Mouse (Mus musculus): Measurements from ENCODE around the gene Rel.

Rel gene

DNA sequence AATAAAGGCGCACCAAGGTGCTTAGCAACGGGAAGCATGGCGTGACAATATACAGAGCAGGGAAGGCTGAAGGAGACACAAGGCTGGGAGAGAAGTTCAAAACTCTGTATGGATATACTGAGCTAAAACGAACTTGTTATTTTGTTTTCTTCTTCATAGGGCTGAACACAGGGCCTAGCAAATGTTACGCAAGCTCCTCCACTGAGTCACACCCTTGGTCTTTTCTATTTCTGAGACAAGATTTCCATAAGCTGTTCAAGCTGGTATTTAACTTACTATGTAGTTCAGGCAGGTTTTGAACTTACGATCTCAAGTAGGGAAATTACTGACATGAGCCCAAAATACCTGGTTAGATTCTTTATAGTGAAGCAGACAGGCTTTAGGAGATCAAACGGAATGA, 29.4 kb downstream of the Rel start:
- no peak for DNase-seq

DNA sequence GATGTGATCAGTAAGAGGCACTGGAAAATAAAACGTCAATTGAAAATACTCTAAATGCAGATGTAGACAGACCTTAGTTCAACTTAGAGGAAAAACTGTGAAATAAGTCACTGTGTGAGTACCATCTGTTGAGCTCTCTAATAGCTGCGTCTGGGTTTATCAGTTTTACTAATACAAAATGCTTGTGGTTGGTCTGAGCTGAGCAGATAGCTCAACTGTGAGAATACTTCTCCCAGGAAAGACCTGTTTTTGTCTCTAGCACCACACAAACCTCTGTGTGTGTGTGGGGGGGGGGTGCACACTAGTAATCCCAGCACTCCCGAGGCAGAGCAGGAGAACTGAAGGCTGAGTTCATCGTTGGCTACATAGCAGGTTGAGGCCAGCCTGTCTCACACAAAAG, 29.9 kb downstream of the Rel start:
- no peak for DNase-seq

DNA sequence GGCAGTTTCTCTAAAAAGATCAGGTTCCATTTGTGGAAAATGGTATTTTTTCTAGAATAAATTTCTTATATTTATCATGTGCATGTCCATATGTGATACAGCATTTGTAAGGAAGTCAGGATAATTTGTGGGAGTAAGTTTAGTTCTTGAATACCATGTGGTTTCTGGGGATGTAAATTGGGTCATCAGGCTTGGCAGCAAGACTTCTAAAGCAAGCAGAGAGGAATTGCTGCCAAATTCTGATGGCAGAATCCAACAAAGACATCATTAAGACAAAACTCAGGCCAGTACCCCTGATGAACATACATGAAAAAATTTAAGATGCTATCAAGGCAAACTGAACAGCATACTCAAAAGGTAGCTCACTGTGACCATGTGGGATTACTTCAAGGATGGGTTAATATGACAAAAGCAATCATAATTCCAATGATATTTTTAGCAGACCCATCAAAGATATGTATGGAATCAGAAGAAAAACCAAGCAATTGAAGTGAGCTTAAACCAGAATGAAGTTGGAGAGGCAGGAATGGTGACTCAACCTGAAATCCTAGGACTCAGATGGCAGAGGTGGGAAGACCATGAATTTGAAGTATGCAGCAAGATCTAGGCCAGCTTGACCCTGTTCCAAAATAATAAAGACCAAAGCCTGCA, 34.8 kb downstream of the Rel start:
- no peak for DNase-seq

DNA sequence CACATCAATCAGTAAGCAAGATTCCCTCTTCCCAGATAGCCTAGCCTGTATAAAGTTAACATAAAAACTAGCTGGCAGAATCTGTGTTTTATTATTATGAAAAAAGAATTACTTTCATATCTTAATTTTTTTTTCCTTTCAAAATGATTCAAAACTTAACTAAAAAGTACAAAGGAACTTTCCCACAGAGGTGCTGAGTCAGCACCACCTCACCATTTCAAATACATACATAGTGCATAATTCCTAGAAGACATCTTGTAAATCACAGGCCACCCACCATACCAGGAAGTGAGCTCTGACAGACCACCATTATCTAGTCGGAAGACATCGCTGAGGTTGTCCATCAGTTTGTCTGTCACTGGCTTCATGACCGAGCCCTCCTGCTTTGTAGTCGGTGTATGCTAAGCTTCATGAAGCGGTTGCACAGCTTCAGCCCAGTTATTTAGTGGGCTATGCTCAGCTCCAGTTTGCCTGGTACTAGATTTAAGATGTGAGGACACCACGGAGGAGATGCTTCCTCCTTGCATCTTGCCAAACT, 36.0 kb downstream of the Rel start:
- no peak for DNase-seq

DNA sequence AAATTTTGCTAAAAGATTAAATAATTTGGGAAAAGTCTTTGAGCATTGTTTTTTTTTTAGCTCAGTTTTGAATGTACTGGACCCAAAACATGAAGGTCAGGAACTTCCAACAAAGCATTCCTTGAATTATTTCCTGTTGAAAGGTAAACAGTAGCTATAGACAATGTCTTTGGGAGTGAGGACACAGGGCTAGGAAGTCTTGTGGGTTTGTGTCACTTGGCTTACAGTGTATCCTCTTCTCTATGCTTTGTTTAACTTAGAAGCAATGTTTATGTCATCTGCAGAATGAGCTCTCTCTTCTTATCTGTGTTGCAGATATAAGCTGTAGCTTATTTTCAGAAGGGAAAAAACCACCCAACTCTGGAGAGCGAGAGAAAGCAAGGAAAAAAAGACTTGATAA, 37.9 kb downstream of the Rel start:
- DNase-seq = no peak

DNA sequence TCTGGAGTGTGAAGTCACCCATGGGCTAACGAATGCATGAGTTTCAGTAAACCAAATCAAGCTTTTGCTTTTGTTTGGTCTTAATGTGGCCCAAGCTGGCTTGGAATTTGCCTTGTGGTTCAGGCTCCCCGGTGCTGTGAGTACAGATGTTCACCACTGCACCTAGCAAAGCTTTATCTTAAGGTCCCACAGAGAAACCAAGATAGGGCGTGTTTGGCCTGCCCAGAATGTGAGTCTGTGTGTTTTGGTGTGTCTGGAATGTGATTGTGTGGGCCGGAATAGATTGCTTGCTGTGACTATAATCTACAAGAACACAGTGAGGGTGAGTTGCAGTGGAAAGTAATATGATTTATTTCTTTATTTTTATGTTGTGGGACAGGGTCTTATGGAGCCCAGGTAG, 40.6 kb downstream of the Rel start:
- DNase-seq = no peak

DNA sequence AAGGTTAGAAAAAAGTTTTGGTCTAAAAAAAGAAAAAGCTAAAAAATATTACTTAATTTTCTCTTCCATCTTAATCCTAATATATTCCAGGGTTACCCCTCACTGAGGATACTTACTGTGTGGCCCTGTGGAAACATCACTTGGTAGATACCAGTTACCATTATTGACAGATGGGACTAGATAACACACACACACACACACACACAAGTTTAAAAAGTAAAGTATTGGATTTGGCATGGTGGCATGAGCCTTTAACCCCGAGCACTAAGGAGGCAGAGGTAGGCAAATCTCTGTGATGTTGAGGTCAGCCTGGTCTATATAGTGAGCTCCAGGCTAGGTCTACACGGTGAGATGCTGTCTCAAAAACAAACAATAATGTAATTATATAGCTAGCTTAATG, 42.6 kb downstream of the Rel start:
- DNase-seq = no peak

DNA sequence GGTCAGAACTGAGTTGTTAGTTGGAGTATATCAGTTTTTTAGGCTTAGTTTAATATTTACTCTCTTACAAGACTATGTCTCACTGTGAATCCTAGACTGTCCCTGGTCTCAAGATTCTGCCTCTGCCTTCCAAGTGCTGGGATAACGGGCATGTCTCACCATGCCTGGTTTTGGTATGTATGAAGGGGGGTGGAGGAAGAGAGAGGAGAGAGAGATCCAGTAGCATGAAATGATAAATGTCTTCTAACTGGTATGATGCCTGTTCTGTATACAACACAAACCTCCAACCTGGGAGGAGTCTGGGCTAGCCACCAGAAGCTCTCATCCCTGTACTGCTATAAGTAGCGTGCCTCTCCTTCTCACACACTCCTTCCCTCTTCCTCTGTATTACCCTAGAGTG, 44.3 kb downstream of the Rel start:
- no peak for DNase-seq

DNA sequence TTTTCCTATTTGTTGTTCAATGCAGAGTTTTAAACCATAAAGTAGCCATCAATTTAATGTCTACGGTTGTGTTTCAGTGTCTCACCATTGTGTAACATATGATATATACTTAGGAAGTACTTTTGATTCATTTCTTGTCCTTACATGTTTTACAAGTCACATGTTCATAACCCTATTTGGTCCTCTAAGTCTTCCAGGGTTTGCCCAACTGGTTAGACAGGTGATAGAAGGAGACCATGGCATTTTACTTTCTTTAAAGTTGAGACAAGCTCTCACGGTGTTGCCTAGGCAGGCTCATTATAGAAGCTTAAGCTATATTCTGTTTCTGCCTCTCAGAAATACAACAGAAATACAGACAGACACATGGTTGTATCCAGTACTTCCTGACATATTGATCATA, 44.9 kb downstream of the Rel start:
- no peak for DNase-seq

DNA sequence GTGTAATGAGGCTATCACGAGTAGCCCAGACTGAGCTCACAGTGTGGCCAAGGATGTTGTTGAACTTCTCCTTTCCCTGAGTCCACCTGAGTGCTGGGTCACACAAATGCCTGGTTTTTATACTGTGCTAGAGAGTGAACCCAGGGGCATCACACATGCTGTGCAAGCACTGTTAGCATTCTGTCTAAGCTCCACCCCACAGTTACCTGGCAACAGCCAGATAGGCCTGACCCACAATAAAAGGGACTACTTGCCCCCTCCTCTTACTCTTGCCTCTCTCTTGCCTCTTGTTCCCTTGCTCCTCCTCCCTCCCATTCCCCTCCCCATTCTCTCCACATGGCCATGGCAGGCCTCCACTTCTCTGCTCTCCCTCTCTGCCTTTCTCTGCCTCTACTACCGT, 48.4 kb downstream of the Rel start:
- no peak for DNase-seq

DNA sequence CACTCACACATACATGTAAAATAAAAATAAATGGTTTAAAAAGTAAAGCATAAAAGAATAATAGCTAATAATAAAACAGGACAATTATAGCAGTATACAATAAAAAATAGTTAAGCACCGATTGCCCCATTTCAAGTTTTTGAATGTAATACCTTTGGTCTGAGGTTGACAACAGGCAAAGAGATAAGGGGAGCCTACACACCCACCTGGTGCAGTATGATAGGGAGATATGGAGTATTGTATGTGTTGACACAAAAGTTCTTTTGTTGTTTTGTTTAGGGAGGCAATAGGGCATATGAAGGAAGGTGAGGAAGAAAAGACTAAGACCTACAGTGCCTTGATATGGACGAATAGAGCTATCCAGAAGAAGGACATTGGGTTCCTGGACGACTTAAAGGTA, 50.9 kb downstream of the Rel start:
- no peak for DNase-seq

DNA sequence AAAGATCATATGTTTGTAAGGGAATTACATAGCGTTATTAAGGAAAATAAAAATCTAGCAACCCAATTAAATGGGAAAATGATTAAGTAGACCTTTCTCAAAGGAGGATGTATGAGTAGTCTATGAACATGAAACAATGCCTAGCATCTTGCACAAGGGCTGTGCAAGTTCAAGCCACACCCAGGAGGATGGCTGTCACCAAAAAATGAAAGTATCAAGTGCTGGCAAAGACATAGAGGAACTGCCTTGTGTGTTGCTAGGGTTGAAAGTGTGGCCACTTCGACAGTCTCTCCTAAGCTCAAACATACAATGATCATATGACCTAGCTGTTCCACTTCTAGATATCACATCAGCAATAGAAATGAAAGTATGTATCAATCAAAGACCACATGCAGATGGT, 51.9 kb downstream of the Rel start:
- no peak for DNase-seq

DNA sequence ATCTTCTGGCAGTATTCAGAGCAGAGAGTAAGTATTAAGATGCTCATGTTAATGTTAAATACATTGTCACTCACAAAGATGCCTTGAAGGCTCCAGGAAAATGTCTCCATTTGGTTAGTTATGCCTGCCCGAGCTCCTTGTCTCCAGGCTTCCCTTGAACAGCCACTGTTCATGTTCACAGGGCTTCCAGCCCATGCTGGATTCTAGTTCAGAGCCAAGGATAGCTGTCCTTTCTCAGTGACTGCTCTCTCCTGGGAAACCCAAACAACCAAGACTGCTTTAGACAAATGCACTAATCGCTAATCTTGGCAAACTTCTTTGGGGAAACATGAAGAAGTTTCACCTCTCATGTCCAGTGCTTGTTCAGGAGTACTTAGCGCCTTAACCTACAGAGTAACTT, 58.5 kb downstream of the Rel start:
- DNase-seq = no peak

DNA sequence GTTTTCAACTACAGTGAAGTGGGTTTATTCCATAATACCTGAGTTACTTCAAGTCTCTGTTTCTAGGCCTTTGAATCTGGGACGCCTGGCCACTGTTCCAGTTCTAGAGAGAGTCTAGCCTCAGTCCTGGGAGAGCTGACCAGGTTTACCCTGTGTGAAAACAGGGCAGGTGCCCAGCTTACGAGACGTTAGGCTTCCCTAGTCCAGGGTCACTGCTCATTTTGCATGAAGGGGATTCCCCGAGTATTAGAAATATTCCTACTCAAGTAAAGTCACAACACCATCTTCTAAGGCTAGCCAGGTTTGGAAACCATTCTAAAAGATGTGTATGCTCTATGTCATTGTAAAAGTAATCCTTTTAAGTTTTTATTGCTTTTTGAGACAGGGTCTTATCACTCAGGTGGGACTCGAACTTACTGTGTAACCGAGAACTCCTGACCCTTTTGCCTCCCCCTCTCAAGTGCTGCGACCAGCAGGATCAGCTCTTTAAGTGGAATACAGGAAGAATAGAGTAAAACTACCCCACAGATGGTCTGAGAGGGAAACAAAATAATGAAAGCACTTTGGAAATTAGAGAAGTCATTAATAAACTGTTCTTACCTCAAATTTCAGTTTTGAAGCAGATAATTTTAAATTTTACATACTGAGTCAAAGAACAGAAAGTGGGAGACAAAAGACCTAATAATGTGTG, 66.0 kb downstream of the Rel start:
- no peak for DNase-seq

DNA sequence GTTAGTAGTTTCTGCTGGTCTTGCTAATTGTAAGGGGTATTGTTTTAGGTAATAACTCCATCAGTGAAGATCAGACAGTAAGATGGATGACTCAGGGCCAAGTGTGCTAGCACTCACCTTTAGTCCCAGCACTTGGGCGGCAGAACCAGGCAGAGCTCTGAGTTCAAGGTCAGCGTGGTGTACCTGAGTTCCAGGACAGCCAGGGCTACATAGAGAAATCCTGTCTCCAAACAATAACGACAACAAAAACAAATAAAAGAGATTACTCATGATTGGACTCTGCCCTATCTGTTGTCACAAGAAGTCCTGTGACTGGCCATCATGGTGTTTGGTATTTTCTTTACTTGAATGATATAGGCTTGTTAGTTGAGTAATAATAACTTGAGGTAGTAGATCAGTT, 68.9 kb downstream of the Rel start:
- DNase-seq = no peak

DNA sequence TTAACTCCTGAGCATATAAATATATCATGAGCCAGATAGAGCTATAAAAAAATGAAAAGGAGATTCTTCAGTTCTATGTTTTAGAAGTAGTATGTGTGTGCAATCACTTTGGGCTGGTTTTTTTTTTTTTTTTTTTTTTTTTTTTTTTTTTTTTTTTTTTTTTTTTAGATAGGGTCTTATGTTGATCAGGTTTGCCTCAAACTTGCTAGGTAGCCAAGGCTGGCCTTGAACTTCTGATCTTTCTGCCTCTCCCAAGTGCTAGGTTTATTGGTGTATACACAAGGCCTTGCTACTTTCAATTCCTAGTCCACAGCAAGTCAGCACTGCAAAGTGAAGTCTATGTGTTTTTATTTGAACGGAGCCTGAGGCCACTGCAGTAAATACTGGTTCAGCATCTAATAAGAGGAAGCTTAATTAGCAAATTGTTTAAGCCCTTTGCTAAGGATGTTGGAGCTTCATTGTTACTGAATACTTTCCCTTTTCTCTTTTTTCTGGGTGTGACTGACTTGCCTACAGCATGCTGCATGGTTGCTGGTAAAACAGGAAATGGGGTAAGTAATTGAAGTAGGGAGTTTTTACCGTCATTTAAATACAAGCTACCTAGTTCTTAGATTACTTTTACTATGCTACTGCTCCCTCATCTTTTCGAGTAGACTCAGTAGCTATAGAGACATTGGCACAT, 71.2 kb downstream of the Rel start:
- peak; percentile 4 for DNase-seq

DNA sequence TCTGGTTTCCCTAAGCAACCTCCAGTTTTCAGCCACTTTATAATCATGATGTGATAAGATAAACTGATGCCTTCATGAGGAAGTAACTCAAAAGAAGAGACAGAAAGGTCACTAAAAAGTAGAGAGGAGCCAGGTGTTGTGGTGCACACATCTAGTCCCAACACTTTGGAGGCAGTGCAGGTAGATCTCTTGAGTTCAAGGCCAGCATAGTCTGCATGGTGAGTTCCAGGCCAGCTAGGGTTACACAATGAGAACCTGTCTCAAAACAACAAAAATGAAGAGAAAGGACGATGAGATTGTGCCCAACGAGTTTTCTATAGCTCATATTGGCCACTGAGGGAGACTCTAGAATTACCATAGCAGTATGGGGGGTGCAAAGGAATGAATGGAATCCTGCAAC, 72.2 kb downstream of the Rel start:
- no peak for DNase-seq

DNA sequence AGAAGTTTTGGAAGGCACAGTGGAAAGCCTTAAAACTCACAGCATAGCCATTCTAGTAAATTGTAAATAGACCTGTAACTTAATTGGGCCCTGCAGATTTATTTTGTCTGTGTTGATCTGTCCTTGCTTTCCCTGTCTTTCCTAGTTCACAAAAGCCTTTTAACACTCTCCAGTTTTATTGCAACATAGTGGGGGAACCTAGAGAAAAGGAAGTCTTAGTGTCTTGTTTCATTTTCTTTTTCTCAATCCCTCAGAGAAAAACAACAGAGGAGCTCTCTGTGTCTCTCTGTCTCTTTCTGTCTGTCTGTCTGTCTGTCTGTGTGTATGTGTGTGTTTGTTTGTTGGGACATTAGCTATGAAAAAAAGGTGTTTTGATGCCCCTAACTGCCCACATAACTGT, 74.9 kb downstream of the Rel start:
- no peak for DNase-seq

DNA sequence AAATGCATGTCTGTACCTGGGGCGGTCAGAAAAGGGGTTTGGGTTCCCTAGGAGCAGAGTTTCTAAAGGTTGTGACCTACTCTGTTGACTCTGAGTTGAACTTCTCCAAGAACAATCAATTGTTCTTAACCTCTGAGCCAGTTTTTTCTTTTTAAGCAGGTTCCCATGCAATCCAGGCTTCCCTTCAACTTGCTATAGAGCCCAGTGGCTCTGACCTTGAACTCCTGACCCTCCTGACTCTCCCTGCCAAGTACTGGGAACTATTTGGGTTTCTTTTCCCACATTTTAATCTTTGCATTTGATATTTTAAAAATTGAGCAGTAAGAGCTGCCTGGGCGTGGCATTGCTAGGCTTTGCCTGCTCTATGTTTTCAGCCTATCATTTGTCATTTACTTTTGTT, 77.5 kb downstream of the Rel start:
- DNase-seq = no peak

DNA sequence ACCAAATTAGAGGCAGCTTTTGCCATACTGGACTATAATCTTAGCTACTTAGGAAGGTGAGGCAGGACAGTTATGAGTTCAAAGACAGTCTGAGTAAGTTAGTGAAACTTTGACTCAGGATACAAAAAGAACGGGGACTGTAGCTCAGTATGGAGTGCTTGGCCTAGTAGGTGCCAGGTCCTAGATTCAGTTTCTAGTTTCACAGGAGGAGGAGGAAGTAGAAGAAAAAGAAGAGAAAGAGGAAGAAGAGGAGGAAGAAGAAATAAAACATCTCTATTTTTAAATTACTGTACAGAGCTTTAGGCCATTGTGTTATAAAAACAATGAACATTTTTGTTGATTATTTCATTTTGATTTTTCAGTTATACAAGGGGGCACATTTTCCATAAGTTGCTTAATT, 82.7 kb downstream of the Rel start:
- DNase-seq = no peak
